Mouse (Mus musculus) ES-Bruce4 (cell line): ENCODE results near the gene Fam169b.

Experiments
- CTCF ChIP-seq: IDR thresholded peaks from one replicate; pipeline ENCODE4 v1.8.1; 2011; ENCODE audit warnings: low read depth, low read length
- EP300 ChIP-seq: IDR thresholded peaks from 2 replicates; pipeline ENCODE4 v1.6.1; 2011; ENCODE audit warnings: low read depth, low read length; ENCODE audit not compliant: insufficient read depth
- POLR2A ChIP-seq: IDR thresholded peaks from one replicate; pipeline ENCODE4 v1.8.1; 2011; ENCODE audit warnings: low read length; ENCODE audit not compliant: insufficient read depth

DNA sequence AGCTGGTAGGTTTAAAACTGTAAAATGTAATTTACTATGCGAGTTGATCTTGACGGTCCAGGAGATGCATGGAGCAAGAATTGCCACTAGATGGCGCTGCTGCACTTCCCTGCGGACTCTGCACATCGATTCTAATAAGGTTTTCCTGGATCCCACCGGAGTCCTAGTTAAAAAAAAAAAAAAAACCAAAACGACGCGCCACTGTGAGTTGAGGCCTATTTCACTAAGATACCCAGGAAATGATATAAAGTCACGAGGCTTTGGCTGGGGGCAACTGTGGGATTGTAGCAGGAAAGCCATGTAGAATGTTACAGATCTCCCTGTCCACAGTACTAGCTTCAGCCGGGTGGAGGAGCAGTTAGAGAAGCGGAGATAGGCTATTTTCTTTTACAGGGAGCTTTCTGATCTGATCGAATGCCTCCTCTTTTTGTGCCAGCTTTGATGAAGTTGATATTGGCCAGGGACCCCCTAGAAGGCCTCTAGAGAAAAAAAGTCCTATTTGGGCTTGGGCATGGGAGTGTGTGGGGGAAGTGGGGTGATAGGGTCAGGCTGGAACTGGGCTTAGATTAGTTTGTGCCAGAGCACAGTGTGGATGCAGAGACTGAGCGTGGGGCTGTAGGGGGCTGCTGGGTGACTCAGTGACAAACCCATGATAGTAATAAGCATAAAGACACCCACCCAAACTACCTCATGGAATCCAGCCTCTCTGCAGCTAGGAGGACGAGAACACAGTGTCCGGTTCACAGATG is 100.6 kb downstream of the Fam169b start:
- TF ChIP-seq CTCF (peak; percentile 91), EP300 (no peak), POLR2A (no peak)
